Mouse (Mus musculus): ENCODE measurements around the gene Creb5.

Gene Creb5

DNA sequence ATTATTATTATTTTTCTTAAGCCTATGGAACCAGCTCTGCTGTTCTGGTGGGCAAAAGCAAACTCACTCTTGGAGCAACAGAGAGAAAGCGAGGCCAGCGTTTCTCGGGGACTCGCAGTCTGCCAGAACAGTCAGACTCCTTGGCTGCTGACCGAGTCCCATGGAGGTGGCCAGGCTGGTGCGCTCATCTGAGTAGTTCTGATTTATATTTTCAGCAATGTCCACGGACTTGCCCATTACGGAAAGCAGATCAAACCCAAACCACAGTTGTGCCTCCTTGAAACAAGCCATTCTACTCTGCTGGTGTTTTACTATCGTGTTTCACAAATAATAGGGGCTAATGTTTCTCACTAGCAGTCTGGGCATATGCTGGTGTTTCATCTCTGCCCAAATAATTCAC lies 408.1 kb downstream of the Creb5 start:
- in situ Hi-C loops (cut with MboI, MseI), result no loop called here

DNA sequence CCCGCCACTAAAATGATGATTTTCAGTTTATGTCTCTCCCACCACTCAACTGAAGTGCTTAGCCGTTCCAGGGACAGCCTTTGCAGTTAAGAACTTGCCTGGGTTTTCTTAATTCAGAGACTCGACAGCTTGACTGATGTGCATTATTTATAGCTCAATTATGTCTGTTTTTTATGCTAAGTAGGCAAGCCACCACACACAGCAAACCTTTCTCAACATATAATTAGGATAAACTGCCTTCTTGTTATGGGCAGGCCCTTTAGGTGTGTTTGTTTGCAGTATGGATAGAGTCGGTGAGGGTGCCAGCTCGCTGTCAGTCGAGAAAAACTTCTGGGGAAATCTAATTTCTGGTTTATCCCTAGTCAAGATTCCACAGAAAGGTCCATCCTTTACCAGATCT lies 409.4 kb downstream of the Creb5 start:
- in situ Hi-C loops (cut with MboI, MseI), result no loop called here

DNA sequence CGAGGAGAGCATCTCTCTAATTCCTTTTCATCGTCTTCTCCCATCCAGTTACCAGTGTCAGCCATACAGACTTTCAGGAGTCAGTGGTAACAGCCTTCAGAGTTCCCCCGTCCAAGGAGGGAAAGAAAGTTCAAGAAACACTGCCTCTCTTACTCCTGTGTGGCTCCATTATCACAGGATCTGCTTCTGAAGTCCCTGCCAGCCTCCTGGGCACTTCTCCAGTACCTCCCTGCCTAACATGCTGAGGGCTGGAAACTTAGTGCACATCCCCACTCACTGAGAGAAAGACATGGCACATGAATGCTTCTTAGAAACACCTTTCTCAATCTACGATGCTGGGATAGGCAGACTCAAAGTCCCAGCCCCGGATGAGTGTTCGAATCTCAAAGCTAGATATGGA lies 409.9 kb downstream of the Creb5 start:
- in situ Hi-C loops (cut with MboI, MseI), result no loop called here

DNA sequence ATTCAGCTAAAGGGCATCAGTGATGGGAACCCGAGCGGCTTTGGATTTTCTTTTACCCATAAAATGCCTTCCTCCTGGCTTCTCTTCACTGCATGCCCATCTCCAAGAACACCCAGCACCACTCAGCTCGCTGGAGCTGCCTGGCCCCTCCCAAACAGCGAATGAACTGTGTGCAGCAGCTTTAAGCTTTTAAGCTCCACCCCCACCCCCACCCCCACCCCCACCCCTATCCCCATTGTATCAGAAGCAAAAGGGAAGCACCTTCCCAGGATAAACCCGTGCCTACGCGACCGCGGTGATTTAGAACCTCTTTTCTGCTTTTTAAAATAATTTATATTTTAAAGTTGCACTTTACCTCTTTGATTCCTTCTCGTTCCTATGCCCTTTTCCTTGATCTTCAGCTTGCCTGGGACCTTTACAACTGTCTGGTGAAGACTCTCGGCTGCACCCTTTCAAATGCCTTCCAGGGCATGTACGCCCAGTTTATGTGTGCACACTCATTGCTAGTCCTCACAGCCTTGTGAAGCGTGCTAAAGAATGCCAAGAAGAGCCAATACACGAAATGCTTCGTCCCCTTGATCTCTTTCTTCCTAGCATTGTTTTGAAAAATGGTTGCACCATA lies 411.2 kb downstream of the Creb5 start:
- in situ Hi-C loops (cut with MboI, MseI), result no loop called here

DNA sequence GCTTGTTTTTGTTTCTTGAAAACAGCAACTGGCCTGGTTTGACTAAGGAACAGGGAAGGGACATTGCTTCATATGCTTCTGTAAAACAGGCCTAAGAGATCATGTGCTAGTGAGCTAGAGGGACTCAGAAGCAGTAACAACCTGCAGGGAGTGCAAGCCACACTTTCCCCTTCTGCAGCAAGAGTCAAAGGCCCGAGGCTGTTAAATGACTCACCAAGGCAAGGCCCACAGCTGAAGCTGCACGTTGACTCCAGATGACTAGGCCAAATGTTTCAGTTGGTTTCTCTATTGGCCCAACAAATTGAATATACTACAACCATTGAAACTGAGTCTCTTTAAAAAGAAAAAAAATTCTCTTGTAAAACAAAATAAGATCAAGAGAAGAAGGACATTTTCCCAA lies 417.4 kb downstream of the Creb5 start:
- in situ Hi-C loops (cut with MboI, MseI), result no loop called here

DNA sequence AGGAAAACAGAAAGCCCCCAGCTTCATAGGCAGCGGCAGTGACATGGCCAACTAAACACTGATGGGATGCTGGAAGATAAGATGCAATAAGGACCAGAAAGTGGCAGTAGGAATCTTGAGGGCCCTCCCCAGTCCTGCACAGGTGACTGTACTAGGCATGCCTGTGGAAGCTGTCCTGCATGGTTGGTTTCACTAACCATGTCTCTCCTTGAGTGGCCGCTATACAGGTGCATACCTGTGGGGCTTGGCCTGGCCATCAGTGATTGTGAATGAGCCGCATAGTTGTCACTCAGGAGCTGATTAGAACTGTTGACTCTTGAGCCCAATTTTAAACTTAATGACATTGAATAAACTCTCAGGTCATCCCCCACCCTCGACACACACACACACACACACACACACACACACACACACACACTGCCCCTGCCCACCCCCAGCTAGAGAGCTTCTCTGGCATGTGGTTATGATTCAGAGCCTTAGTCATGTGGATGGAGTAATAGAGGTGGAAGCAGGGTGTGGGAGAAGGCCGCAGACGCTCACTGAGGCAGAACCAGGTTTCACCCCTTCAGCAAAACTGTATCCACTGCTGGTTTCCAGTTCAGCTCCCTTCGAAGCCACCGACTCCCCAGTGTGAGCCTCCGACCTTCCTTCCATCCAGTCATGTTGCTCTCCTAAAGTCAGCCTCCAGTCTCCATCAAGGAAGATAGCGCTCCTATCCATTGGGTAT lies 419.7 kb downstream of the Creb5 start:
- in situ Hi-C loops (cut with MboI, MseI), result no loop called here

DNA sequence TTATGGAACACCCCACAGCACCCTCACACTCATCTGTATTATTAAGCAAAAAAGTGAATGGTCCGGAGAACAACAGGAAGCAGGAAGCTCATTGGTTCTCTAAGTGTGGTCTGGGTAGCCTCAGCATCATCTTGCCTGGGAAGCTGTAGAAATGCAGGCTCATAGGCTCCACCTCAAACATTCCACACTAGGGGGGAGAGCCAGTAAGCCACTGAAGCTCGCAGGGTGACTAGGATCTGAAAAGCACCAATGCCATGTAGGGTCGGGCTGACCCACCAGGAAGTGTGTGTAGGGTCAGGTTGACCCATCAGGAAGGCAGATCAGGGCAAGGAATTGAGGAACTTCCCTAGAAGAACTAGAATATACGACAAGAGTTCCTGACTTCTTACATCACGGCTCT lies 420.7 kb downstream of the Creb5 start:
- in situ Hi-C loops (cut with MboI, MseI), result no loop called here

DNA sequence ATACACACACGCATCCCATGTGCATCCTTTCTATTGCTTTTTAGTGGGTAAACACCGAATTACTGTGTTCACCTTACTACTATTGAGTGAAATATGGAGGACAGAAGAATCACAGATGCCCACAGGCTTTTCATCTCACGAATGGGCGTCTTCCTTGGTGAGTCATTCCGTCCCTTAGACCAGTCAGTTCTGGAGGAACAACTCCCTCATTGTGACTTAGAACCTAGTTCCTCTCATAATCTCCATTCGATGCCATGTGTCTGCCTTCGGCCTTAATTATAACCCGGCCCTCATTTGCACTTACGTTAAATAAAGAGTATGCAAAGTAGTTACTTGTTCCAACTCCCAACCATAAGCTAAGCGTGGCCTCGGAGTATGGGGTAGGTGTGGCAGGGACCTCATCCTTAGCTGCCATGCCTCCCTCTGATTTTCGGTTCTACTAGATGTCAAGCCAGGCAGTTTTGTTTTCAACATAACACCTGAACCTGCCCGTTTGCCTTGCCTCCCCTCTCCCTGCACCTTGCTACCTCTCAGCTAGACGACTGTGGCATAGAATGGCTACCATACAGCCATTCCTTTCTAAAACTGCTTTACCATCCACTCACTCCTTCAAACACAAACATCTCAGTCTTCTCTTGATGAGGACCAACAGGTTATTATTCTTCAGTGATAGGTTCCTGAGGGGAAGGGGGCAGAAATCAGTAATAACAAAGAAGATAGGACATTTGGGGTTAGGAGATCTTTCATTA lies 422.8 kb downstream of the Creb5 start:
- in situ Hi-C loops (cut with MboI, MseI), result no loop called here

DNA sequence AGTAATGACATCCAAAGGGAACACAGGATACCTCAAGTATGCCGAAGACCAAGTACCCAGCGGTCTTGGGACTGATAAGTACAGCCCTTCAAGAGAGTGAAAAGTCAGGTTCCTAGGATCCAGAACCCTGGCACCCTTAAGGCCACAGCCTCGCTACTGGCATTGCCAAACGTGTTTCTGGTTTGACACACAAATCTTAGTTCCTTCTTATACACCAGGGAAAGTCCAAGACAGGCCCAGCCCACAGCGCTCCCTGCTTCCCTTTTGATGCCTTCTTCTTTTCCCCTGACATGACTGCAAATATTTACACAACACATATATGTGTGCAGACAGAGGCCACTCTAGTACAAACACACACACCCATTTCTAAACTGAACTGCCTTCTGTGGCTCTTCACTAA lies 423.5 kb downstream of the Creb5 start:
- in situ Hi-C loops (cut with MboI, MseI), result no loop called here

DNA sequence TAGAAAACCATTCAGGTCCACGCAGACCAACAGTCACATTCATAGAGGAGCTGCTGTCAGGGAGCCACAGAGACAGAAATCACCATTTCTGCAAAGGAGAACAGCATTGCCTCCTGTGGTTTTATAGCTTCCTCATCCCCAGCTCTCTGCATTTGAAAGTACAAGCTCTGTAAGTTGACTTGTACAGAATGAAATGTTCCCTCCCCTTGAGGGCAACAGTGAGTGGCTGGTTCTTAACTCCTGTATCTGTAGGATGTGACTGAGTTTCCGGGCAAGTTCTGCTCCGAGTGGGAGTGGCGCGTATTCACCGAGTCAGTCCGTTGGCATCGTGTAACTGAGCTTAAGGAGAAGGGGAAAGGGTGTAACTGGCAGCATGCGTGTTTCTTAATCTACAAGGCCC lies 426.1 kb downstream of the Creb5 start:
- in situ Hi-C loops (cut with MboI, MseI), result no loop called here

DNA sequence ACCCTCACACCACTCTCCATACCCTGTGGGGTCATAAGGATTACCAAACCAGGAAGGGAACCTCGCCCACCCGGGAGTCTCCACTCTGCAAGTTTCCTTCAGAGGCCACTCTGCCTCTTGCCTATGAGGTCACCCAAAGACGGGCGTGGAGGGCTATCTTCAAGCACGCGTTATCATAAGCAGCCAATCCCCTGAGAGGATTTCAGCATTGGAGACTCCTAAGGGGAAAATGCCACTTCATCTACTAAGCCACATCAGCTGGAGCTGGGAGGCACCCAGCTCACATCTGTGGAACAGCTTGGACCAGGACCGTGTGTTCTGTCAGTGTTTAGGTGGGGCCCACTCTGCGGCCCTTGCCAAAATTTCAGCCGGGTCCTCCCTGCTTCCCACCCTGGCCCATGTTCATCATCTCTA lies 427.8 kb downstream of the Creb5 start:
- in situ Hi-C loops (cut with MboI, MseI), result no loop called here

DNA sequence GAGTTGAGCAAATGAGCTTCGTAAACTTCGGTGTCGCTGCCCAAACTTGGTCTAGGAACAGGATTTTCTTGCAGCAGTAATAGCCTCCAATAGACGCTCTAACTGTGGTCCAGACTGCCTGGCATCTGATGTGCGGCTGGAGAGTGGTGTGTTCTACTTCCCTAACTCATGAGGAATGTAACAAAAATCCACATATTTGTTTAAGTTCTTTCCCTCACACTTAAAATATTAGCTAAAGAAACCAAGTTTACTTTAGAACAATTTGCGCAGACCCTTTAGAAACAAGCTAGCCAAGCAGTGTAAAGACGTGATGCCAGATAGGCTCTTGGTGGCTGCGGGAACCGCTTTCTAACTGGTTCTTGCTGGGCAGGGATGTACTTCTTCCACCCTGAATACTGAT lies 428.9 kb downstream of the Creb5 start:
- in situ Hi-C loops (cut with MboI, MseI), result no loop called here

DNA sequence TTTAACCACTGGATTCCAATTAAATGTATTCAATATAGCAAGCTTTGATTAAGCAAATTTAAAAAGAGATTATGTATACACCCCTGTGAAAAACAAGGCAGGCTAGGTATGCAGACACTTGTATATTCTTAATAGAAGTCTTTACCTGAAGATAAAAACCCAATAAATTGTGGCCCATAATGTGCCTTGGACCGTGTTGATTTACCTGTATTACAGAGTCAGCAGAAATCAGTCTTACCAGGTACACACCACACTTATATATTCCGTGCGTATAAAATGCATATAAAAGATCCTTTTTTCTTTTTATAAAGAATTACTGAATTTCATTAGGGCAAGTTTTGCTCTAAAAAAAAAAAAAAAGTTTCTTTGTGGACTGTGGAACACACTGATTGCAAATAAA lies 432.9 kb downstream of the Creb5 start:
- in situ Hi-C loops (cut with MboI, MseI), result no loop called here

DNA sequence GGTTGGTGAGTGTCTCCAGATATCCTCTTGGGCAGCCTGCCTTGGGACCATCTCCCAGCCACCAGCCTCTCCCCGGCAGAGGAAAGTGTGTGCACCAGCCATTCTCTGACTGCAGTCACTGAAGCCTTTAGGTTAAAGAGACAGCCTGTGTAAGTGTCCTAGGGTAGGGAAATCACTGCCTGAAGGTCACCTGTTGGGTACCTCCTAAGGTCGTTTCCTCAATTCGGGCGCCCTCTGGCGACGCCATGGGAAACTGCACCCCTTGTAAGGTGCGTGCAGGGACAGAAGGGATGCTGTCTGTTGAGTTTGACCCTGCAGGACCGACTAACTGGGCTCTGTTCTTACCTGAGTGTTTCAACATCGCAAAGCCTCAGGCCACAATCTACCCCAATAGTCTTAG lies 434.5 kb downstream of the Creb5 start:
- in situ Hi-C loops (cut with MboI, MseI), result no loop called here

DNA sequence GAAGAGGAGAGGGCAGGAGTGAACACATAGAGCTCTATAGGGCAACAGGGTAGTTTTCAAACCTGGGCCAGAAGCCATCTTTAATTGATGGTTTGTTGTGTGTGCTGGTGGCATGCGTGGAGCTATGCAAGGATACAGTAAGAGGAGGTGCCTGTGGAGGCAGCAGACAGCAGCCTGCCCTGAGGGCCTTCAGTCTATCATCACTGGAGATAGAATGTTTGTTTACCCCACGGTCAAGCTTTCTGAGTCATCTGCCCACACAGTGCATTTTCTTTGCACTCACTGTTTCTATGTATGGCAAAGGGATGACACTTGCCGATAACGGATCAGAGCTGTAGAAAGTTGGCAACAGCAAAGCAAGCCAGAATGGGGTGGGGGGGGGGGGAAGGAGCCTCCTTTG lies 435.6 kb downstream of the Creb5 start:
- in situ Hi-C loops (cut with MboI, MseI), result no loop called here

DNA sequence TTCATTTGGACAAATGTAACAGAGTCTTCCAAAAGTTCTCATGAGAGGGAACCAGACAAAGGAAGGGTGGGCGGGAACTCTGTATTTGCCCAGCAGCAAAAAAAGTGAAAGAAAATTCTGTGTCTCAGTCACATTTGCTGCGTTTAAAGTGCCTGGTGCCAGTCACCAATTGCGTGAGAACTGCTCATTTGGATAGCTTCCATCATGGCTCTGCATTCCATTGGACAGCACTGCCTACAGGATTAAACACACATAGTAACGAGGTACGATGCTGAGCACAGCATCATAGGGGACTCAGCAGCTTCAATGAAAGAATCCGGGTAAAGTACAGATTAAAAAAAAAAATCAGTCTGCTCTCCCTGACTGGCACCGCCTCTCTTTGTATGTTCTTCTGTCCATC lies 443.4 kb downstream of the Creb5 start:
- in situ Hi-C loops (cut with MboI, MseI), result loop anchor here (25.0 kb wide), 1 partner anchor 1657 kb away; the partner anchor contains the start of gene Ghrhr

DNA sequence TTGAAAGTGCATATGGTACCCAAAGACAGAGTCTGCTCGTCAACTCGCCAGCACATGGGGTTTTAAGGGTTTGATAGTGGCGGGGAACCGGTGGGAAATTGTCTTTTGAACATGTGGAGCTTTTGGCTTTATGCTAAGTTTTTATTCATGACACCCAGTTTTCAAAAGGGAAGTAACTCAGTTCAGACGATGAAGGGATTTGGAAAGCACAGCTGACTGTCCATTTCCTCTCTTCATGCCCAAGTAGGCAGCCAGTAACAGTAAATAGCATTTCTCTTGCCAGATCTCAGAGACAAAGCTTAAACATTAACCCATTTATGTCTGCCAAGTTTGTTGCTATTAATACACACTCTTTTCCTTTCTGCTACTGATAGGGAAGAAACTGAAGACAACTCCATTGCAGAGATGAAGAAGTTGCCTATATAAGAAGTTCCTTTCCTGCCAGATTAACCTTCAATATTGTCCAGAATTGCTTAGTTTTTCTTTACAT lies 444.0 kb downstream of the Creb5 start:
- in situ Hi-C loops (cut with MboI, MseI), result loop anchor here (25.0 kb wide), 1 partner anchor 1656 kb away; the partner anchor contains the start of gene Ghrhr

DNA sequence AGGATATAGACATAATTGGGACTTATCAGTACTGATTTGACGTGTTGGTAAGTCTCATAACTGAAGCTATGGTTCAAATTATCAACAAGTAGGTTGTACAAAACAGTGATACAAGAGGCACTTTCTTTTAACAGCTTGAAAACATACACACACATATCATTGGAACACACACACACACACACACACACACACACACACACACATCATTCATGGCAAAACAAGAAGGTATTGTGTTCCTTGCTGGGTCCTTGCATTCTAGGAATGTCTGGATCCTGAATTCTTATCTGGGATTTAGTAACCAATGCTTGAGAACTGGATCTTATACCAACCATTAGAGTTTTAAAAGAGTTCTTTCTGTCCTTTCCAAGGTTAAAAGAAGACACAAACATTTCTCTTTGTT lies 446.5 kb downstream of the Creb5 start:
- in situ Hi-C loops (cut with MboI, MseI), result loop anchor here (25.0 kb wide), 1 partner anchor 1654 kb away; the partner anchor contains the start of gene Ghrhr

DNA sequence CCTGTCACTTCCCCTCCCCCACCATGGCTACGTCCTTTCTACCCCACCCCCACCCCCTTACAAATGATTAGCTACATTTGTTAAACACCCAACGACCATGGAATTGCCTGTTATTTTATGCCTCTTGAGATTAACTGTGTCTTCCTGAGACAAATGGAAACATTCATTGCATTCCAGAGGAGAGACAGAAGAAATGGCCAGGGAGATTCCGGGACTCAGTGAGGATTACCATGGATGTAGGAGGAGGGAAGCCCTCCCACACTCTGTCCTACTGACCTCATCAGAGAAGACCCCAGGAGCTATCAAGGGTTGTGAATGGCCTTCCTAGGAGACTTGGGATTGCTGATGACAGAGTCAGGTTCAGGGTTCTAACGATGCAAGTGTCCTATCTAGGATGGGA lies 446.9 kb downstream of the Creb5 start:
- in situ Hi-C loops (cut with MboI, MseI), result loop anchor here (25.0 kb wide), 1 partner anchor 1653 kb away; the partner anchor contains the start of gene Ghrhr

DNA sequence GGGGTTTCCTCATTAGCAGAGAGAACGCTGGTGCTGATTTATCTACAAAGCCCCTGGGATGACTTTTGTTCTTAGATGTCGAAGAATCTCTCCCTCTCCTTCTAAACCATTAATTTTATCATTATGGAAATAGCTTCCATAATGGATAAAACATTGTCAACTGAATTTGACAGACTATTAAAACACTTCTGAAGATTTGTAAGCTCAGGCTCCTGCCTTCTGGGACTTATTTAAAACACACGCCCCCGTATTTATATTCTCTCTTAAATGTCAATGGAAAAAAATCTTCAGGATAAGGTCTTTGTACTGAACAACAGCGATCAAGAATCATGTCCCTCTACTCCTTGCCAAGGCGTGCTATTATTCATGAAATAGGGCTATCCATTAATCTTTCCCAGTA lies 448.6 kb downstream of the Creb5 start:
- in situ Hi-C loops (cut with MboI, MseI), result loop anchor here (25.0 kb wide), 1 partner anchor 1652 kb away; the partner anchor contains the start of gene Ghrhr

DNA sequence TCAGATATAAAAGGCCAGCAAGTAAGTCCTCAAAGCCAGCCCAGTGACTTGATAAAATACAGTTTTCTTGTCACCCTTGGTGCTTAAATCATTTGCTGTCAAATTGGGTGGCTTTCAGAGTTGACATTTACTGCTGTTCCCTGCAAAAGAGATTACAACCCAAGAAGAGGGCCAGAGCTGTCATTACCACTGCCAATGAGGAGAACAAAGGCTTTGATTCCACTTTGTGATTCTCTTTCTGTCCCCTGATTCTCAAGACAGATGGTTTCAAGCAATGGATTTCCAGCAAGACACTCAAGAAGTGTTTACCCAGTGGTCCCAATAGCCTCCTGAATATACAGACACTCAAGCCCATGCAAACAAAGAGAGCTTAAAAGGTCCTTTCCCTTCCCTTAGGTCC lies 451.1 kb downstream of the Creb5 start:
- in situ Hi-C loops (cut with MboI, MseI), result loop anchor here (25.0 kb wide), 1 partner anchor 1649 kb away; the partner anchor contains the start of gene Ghrhr

DNA sequence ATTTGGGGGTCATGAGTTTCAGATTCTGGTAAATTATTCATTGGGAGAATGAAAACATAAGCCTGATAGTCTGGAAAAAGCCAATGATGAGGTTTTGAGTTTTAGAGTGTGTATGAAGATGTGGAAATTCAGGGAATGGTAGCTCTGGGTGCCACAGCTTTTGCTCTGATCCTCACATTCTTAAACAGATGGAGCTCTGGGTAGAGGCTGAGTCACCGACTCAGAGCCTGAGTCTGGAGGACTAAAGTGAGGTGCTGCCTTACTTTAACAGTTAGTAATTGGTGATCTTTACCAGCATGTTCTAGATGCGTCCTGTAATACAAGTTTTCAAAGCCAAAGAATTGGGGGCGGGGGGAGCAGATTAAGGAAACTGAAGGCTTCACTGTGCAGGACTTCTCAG lies 454.2 kb downstream of the Creb5 start:
- in situ Hi-C loops (cut with MboI, MseI), result loop anchor here (25.0 kb wide), 1 partner anchor 1646 kb away; the partner anchor contains the start of gene Ghrhr

All from T-helper 2 cell (primary cell).